Mouse (Mus musculus) cortical plate, adult 2 months (tissue): ENCODE data around the gene Stard3. TPM values are rescaled to one million over a fixed set of nuclear protein-coding genes. Genes with fewer than 3 reads are reported as not detected.
"Not testable (repeated sequence)": the region's sequence is repeated elsewhere in the genome, so short reads cannot be mapped to it uniquely, and the experiment has no call there.

Experiments used
- H3K27ac ChIP-seq: fragments of 200-500 bp; 2 replicates; pipeline ENCODE4 v1.5.1; 2012; ENCODE audit warnings: low read length, control low read depth, inconsistent platforms; ENCODE audit not compliant: insufficient read depth
- H3K4me1 ChIP-seq: fragments of 200-500 bp; 2 replicates; pipeline ENCODE4 v1.6.1; 2011; ENCODE audit warnings: low read length; ENCODE audit not compliant: control insufficient read depth, insufficient read depth
- H3K4me3 ChIP-seq: fragments of 200-500 bp; 2 replicates; pipeline ENCODE4 v1.5.1; 2011; ENCODE audit warnings: mild to moderate bottlenecking, low read length, control low read depth; ENCODE audit not compliant: insufficient read depth
- CTCF ChIP-seq: fragments of 200-500 bp; IDR thresholded peaks from 2 replicates; pipeline ENCODE4 v1.5.1; 2011; ENCODE audit warnings: mild to moderate bottlenecking, control low read depth, low read length; ENCODE audit not compliant: insufficient read depth; ENCODE audit errors: extremely low read depth
- POLR2A ChIP-seq: fragments of 200-500 bp; IDR thresholded peaks from 2 replicates; pipeline ENCODE4 v1.6.1; 2011; ENCODE audit warnings: mild to moderate bottlenecking, low read length, control low read depth; ENCODE audit not compliant: insufficient read depth; ENCODE audit errors: extremely low read depth
- polyA plus RNA-seq: library from polyadenylated mRNA; depleted of rRNA; stranded (reverse); fragments of >200 nt; gene quantifications from 2 replicates; pipeline ENCODE4 v1.2.3, GENCODE M21; 2012

The Stard3 gene
- polyA plus RNA-seq, 1 experiment, result 70.8 TPM

DNA sequence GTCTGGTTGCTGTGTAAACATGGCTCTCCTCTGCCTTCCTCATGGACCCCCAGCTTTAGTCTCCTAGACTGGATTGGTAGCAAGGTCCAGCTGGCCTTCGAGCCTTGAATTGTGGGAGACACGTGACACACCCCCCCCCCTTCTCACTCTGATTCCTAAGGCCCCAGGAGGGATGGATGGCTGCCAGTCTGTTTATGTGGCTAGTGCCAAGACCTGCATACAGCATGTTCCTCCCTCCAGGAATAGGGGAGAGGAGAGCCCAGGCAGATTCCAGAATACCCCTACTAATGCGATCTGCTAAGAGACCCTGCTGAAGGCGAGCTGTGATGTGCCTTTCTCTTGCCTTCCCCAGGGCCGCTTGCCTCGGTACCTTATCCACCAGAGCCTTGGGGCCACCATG lies 21.9 kb downstream of the Stard3 start:
- Histone ChIP-seq H3K27ac (no peak overlapping the region), H3K4me1 (no peaks in the 10 kb centered on the region), H3K4me3 (no peak overlapping the region)
- TF ChIP-seq POLR2A (no peak), CTCF (no peak)

DNA sequence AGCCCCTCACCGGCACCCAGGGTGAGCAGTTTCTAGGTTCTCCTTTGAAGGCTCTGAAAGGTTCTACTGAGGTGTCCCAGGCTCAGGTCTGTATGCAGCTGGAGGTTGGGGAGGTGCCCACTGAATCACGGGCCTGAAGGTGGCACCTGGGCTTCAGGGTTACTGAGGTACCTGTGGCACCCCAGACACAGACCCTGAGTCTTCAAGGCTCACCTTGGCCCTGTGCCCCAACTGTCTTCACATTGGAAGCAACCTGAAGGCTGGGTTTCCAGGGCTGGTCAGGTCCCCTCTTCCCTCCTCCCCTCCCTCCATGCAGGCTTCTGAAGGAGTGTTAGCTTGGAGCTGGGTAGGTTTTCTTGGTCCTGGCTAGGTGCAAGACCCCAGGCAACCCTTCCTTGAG lies 23.5 kb downstream of the Stard3 start:
- Histone ChIP-seq H3K27ac (no peak overlapping the region), H3K4me3 (no peak overlapping the region), H3K4me1 (no peaks in the 10 kb centered on the region)
- TF ChIP-seq CTCF, result no peak
- TF ChIP-seq POLR2A, result no peak

DNA sequence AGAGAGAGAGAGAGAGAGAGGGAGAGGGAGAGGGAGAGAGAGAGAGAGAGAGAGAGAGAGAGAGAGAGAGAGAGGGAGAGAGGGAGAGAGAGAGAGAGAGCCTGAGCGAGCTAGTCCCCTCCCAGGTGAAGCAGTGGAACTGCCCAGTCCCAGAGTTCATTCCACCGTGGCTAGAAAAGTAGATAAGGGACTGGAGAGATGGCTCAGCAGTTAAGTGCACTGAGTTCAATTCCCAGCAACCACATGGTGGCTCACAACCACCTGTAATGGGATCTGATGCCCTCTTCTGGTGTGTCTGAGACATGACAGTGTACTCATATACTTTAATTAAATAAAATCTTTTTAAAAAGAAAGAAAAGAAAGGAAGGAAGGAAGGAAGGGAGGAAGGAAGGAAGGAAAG lies 24.2 kb downstream of the Stard3 start:
- H3K27ac ChIP-seq, H3K4me1 ChIP-seq, H3K4me3 ChIP-seq: not testable (repeated sequence)

DNA sequence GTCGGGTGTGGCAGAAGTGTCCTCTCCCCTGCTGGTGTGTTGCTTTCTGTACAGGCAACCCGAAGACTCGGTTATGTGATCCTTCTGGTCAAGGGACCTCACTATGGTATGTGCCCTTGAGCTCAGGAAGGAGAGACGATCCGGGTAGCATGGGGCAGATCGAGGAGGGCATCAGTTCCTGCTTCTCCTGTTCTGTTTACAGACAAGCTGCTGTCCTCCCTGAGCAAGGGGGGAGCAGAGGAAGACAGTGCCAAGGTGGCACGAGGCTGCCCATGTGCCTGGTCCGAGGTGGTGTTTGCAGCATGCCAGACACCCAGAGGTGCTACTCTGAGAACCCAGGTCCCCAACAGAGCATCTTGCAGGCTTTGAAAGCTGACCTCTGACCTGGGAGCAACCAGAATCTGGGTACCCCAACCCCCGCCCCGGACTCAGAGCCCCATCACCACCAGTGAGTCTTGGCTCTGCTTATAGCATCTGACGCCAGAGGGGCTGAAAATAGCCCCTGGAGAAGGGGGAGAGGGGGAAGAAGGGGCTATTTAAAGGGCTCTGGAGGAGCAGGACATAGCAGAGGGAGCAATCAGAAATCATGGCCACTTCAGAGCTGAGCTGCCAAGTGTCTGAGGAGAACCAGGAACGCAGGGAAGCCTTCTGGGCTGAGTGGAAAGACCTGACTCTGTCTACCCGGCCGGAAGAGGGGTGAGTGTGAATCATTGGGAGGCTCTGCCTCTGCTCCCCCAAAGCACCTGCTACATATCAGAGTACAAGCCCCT lies 25.3 kb downstream of the Stard3 start, which contains the start of gene Tcap:
TSS of gene Tcap (plus strand) at position 551 of the 770 bp plus-strand sequence.
- 0 out of 2 replicates have a peak within 1 kb of the TSS, but pooled peaks have one; percentile 7 for H3K27ac ChIP-seq
- H3K4me3 ChIP-seq, result no peak within 1 kb of the TSS
- no peak for TF ChIP-seq CTCF
- TF ChIP-seq POLR2A, result peak; percentile 44; the same call in 1 of the 2 replicates
- no peaks in the 10 kb centered on the region for H3K4me1 ChIP-seq

DNA sequence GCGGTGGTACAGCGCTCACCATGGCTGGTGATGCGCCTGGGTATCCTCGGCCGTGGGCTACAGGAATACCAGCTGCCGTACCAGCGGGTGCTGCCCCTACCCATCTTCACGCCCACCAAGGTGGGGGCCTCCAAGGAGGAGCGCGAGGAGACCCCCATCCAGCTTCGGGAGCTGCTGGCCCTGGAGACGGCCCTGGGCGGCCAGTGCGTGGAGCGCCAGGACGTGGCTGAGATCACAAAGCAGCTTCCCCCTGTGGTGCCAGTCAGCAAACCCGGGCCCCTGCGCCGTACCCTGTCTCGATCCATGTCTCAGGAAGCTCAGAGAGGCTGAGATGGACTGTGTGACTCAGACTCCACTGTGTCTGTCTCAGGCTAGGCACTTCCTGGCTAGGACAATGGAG lies 26.0 kb downstream of the Stard3 start:
- 0 out of 2 replicates have a peak overlapping the region, but pooled peaks have one; percentile 7 for H3K27ac ChIP-seq
- H3K4me3 ChIP-seq, result no peak overlapping the region
- TF ChIP-seq CTCF (no peak), POLR2A (no peak)
- H3K4me1 ChIP-seq, result no peaks in the 10 kb centered on the region

DNA sequence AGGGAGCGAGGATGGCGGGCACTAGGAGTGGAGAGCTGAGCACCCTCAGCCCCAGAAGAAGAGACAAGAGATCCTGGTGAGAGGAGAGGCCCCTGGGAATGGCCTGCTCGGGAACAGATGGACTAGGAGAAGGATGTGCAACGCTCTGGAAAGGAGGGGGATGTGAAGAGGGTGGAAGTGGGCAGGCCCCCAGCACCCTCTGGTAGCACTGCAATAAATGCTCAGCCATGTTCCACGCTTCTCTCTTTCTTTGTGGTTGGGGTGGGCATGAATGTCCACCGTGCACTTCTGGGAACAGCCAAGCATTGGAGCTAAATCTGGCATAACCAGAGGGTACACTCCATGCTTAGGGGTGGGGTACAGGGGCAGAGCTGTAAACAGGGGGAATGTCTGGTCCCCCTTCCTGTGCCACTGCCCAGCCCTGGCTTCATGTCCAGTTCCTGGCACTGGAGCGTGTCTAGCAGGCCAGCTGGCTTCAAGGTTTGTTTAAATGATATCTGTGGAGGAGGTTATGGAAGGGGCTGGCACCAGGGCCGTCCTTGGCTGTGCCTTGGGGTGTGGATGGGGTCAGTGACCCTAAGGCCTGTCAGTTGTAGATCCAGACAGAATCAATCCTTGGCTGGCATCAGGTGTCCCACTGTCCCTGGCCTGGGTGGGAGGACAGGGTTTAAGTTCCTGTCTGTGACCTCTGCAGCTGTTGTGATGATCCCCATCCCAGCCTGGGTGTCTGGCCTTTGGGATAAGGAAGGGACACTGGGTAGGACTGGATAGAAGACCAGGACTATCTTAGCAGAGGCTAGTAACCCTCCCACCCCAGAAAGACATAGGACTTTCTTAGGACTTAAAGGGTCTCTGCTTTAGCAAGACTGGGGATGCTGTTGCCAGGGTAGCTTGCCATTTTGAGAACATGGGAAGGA lies 26.8 kb downstream of the Stard3 start:
- Histone ChIP-seq H3K4me1 (no peaks in the 10 kb centered on the region), H3K4me3 (no peak overlapping the region), H3K27ac (no peak overlapping the region)
- TF ChIP-seq POLR2A (no peak), CTCF (no peak)

DNA sequence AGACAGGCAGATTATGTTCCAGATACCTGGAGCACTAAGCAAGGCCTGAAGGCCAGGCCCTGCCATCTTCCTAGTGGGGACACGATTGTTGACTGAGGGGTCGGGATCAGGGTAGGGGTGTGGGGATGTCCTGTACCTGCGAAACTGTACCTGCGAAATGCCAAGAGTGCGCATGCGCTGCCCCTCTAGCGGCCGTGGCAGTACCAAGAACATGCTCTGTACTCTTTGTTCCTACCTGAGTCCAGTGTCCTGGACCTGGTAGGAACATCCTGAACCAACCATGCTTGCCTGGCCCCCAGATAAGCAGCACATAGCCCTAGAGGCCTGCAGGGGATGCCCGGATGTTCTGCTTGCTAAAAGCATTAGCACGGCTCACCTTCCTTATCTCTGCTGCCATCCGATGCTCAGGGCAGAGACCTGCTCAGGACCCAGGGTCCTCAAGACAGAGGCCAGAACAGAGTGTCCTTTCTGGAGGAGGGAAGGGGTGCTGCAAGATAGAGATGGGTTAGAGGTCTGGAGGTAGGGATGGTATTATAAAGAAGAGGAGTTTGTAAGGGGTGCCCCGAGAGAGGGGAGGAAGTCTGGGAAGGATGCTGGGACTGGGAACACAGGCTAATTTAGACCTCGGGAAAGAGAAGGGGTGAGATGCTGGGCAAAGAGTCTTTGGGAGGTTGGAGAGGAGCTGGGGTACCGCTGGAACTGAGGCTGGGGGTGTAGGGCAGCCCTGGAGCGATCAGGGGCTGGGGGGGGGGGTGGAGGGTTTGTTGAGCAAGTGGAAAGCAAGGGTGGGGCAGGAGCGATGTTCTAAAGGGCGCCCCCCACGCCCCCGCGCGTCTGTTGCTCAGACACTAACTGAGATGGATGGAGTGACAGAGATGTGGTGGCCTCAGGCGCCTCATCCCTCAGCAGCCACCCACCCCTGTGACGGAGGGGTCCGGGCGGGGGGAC lies 27.7 kb downstream of the Stard3 start, which contains the start of gene Pnmt:
TSS of gene Pnmt (plus strand) at position 813 of the 948 bp plus-strand sequence.
- H3K4me1 ChIP-seq, result no peaks in the 10 kb centered on the region
- TF ChIP-seq CTCF, result no peak
- no peak for TF ChIP-seq POLR2A
- H3K27ac ChIP-seq, result no peak within 1 kb of the TSS
- H3K4me3 ChIP-seq, result no peak within 1 kb of the TSS

DNA sequence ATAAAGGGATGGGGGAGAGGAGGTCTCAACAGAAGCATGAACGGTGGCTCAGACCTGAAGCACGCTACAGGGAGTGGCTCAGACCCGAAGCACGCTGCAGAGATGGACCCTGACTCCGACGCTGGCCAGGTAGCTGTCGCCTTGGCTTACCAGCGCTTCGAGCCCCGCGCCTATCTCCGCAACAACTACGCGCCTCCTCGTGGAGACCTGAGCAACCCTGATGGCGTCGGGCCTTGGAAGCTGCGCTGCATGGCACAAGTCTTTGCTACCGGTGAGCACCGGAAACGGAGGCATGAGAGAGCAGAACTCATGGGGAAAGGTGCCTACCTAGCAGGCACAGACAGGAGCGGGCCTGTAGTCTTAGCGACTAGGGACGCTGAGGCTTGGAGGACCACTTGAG lies 28.4 kb downstream of the Stard3 start:
- Histone ChIP-seq H3K4me3 (no peak overlapping the region), H3K27ac (no peak overlapping the region), H3K4me1 (no peaks in the 10 kb centered on the region)
- TF ChIP-seq POLR2A, result no peak
- no peak for TF ChIP-seq CTCF

DNA sequence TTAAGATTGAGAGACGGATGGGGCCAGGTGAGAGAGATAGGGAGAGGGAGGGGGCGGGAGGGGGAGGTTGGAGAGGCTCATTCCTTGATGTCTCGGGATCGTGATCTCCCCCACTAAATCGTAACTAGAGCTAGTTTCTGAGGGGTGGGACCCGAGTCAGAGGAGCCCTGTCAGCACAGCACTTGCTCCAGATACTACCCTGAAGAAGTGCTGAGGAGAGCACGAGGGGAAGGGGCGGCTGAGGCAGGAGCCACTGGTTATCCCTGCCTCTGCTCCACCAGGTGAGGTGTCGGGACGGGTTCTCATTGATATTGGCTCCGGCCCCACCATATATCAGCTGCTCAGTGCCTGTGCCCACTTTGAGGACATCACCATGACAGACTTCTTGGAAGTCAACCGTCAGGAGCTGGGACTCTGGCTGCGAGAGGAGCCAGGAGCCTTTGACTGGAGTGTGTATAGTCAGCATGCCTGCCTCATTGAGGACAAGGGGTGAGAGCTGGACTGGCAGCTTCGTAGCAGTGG lies 28.9 kb downstream of the Stard3 start:
- TF ChIP-seq POLR2A (no peak), CTCF (no peak)
- H3K4me3 ChIP-seq, result no peak overlapping the region
- no peaks in the 10 kb centered on the region for H3K4me1 ChIP-seq
- H3K27ac ChIP-seq, result no peak overlapping the region
